Mouse (Mus musculus) frontal cortex, postnatal 36 days (tissue): ENCODE data around the gene Tmem88.
A peak's percentile ranks its signal among the peaks of the same experiment; 100 is the strongest.

Experiments
- DNase-seq, 2 experiments: peaks; one replicate each; pipeline ENCODE4 v3.0.0; 2022; ENCODE audit warnings: low spot score in 2 of 2

Gene Tmem88

GRCm38 (mm10) chr11:69382478-69383105, 15.4 kb downstream of the Tmem88 start:
- DNase-seq, result no peak

DNA sequence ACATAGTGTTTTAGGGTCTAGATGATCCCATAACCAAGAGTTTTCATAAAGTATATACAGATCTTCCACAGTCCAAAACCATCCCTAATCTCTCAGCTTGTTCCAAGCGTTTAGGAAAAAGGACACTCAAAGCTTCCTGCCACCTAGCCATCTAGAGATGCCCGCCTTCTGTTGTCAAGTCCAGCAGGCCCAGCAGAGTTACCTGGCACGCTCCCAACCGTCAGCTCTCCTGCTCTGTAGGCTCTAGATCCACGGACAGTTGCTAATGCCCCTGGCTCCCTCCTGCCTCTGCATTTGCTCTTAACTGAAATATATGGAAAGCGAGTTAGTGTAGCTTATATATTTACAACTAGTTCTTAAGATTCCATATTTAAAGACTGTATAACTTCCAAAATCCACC, 16.7 kb downstream of the Tmem88 start:
- DNase-seq, result no peak

DNA sequence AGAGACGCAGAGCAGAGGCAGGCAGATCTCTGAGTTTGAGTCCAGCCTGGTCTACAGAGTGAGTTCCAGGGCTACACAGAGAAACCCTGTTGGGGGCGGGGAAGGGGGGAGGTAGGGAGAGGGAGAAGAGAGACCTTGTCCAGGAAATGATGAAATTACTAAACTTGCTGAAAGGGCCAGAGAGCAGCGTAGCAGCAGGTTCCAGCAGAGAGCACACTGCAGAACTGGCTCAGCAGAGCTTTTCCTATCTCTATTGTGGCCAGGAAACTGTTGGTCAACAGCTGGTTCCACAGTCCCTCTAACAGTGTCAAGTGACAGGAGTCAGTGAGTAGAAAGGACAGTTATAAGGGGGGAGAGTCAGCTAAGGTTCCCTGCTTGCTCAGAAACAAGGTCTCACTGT, 18.4 kb downstream of the Tmem88 start:
- no peak for DNase-seq

GRCm38 (mm10) chr11:69377766-69378165, 20.3 kb downstream of the Tmem88 start:
- DNase-seq, result no peak

- no peak for DNase-seq
These were observed 22.4 kb downstream of the Tmem88 start for GRCm38 (mm10) chr11:69375646-69376045.

GRCm38 (mm10) chr11:69373223-69373965, 24.6 kb downstream of the Tmem88 start:
- no peak for DNase-seq

GRCm38 (mm10) chr11:69372780-69373170, 25.3 kb downstream of the Tmem88 start:
- DNase-seq, result no peak

GRCm38 (mm10) chr11:69372056-69372779, 25.8 kb downstream of the Tmem88 start:
- peak; percentile 67 to 72 for DNase-seq

DNA sequence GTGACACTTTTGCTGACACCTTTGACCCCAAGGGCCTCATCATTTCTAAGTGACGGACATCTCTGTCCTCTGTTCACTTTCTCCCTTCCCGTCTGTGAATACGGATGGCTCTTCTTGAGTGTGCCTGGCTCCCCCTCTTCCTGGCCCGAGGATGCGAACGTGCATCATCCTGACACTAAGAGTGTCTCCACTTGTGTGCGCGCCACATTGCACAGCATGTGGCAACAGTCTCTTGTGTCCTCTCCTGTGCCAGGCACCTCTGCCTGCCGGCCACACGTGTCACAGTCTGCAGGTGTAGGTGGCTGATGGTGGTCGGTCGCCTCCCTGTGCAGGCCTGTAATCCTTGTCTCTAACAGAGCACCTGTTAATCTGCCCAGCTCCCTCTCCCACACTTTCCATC, 26.4 kb downstream of the Tmem88 start:
- DNase-seq, result no peak

GRCm38 (mm10) chr11:69370817-69371215, 27.2 kb downstream of the Tmem88 start:
- DNase-seq, result no peak

GRCm38 (mm10) chr11:69369990-69370816, 27.8 kb downstream of the Tmem88 start:
- no peak for DNase-seq

- DNase-seq, result no peak
These were observed 28.6 kb downstream of the Tmem88 start, which contains the start of gene Chd3 for GRCm38 (mm10) chr11:69369215-69369989. Gene Chd3, minus strand, starts transcription at chr11:69369406.

GRCm38 (mm10) chr11:69368356-69369214, 29.4 kb downstream of the Tmem88 start:
- DNase-seq, result no peak

DNA sequence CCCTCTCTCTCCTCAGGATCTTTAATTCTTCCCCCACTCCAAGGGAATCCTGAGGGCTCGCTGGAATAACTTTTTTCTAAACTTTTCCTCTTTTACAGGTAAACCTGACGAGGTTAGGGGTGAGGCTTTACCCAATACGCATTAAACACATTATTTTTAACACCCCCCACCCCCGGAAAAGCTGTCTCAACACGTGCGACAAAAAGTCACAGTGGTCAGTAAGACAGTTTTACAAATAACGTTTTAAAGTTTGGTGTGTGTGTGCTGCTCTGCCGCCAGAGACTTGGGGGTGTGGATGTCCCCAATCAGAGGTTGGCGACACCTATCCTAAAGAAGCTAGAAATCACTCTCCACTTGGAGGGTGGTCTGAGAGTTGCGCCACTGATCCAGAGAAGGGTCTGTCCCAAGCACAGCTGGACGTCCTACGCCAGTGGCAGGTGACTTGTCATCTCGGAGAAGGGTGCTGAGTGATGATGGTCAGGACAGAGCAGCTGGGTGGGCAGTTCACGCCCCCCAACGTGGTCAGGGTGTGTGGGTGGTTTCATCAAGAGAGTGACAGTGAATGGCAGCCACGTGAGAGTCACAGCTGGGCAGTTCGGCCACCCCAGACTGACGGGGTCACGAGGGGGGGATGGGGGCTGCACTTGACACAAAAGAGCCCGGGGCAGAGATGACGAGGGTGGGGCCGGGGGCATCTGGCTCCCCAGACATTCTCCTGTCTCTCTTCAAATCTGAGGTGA, 30.2 kb downstream of the Tmem88 start:
- DNase-seq, result peak; percentile 15 to 19

- DNase-seq, result peak; percentile 37 to 53
These were observed 31.0 kb downstream of the Tmem88 start for GRCm38 (mm10) chr11:69366855-69367615.

GRCm38 (mm10) chr11:69366157-69366854, 31.7 kb downstream of the Tmem88 start:
- DNase-seq, result peak; percentile 93 to 95

DNA sequence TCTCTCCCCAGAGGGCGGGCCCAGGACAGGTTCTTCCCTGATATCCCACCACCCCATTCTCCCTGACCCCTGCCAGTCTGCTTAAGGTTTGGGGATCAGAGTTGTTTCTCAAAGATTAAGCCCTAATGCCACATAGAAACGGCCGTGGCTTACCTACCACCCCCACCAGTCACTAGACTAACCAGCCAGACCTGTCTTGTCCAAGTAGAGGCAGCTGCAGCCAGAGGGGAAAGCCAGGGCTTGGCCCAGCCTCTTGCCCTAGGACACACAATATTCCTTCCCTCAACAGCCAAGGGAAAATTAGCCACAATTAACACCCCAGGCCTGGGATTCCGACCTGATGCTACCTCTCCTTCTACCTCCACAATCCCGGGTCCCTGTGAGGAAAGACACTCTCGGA, 32.3 kb downstream of the Tmem88 start:
- no peak for DNase-seq

GRCm38 (mm10) chr11:69364910-69365309, 33.1 kb downstream of the Tmem88 start:
- peak; percentile 88 to 91 for DNase-seq
